Comparison of ENCODE assay signal across 8 mouse cellular contexts in genomic region chr14:25511967-25512366, GRCm38 (mm10). TPM values are rescaled to one million over a fixed set of nuclear protein-coding genes. Genes with fewer than 3 reads are reported as not detected.
A peak's percentile ranks its signal among the peaks of the same experiment; 100 is the strongest.
DNase-seq lines count a peak whose midpoint lies in the region; ATAC-seq and TF ChIP-seq lines count a peak whose summit lies in the region.

No protein-coding gene starts in this region.

- TF ChIP-seq CTCF in stomach, postnatal 0 days (IDR thresholded peaks at IDR 0.05; ENCODE audit: low read depth) = no peak

- 0 out of 2 replicates have a peak overlapping the region, but pooled peaks have one; percentile 28 for H3K9ac ChIP-seq in heart, embryonic 11.5 days (ENCODE audit: low read depth, low read length)
- H3K9ac ChIP-seq in neural tube, embryonic 11.5 days (ENCODE audit: low read length) = 0 out of 2 replicates have a peak overlapping the region, but pooled peaks have one; percentile 1
- no peak overlapping the region for H3K9ac ChIP-seq in limb, embryonic 13.5 days
- H3K9ac ChIP-seq in stomach, postnatal 0 days (ENCODE audit: low read length) = no peak overlapping the region; the same call in 1 of the 2 replicates

- intact Hi-C loops in heart, postnatal 10 days (cut with DNase I) = no loop called here

- no peaks in the 10 kb centered on the region for H3K9me3 ChIP-seq in heart, embryonic 11.5 days (replicated peaks; ENCODE audit: control insufficient read depth, low read length)
- no peaks in the 10 kb centered on the region for H3K9me3 ChIP-seq in neural tube, embryonic 11.5 days (ENCODE audit: control insufficient read depth, low read length)
- no peaks in the 10 kb centered on the region for H3K9me3 ChIP-seq in limb, embryonic 13.5 days
- no peaks in the 10 kb centered on the region for H3K9me3 ChIP-seq in stomach, postnatal 0 days (ENCODE audit: control insufficient read depth, low read length)

- no peak for TF ChIP-seq EP300 in stomach, postnatal 0 days (optimal IDR thresholded peaks at IDR 0.05)

- WGBS in heart, embryonic 11.5 days (ENCODE audit: insufficient replicate concordance) = 26% methylated on average over 5 of the region's 5 CpGs
- whole genome bisulfite sequencing in neural tube, embryonic 11.5 days = 20% methylated on average over 5 of the region's 5 CpGs
- WGBS in limb, embryonic 13.5 days = 35% methylated on average over 5 of the region's 5 CpGs
- 31% methylated on average over 5 of the region's 5 CpGs for WGBS in stomach, postnatal 0 days

- DNase-seq in heart, postnatal 10 days = no peak
- no peak for DNase-seq in neural tube, embryonic 11.5 days (ENCODE audit: low spot score)
- DNase-seq in neural tube, embryonic 10.5 days (ENCODE audit: extremely low spot score, low spot score) = no peak
- no peak for DNase-seq in stomach, postnatal 0 days (ENCODE audit: low spot score)
- DNase-seq in spleen, postnatal 36 days (ENCODE audit: low spot score in 2 of 2) = no peak
- no peak for DNase-seq in left cerebral cortex, adult 8-10 months (ENCODE audit: low spot score in 2 of 2)

- H3K4me1 ChIP-seq in heart, embryonic 11.5 days (ENCODE audit: control insufficient read depth, insufficient read depth, low read length) = peaks cover 96% of the 10 kb centered on the region
- peaks cover 40% of the 10 kb centered on the region for H3K4me1 ChIP-seq in neural tube, embryonic 11.5 days (ENCODE audit: control insufficient read depth, insufficient read depth, low read length)
- H3K4me1 ChIP-seq in limb, embryonic 13.5 days = peaks cover 84% of the 10 kb centered on the region
- H3K4me1 ChIP-seq in stomach, postnatal 0 days (replicated peaks; ENCODE audit: control insufficient read depth, insufficient read depth) = peaks cover 17% of the 10 kb centered on the region

- H3K27ac ChIP-seq in heart, embryonic 11.5 days (ENCODE audit: low read depth, low read length) = 0 out of 2 replicates have a peak overlapping the region, but pooled peaks have one; percentile 35
- peak overlapping the region; percentile 65 for H3K27ac ChIP-seq in neural tube, embryonic 11.5 days (ENCODE audit: low read depth, low read length)
- H3K27ac ChIP-seq in limb, embryonic 13.5 days = peak overlapping the region; percentile 34; the same call in 1 of the 2 replicates
- H3K27ac ChIP-seq in stomach, postnatal 0 days (replicated peaks) = peak overlapping the region; percentile 30; the same call in 1 of the 2 replicates

- ATAC-seq in heart, embryonic 11.5 days (replicated peaks; ENCODE audit: insufficient number of reproducible peaks, low FRiP score, low TSS enrichment) = no peak
- no peak for ATAC-seq in neural tube, embryonic 11.5 days (ENCODE audit: insufficient read depth, low FRiP score, low TSS enrichment)
- no peak for ATAC-seq in limb, embryonic 13.5 days (ENCODE audit: low FRiP score, low read depth)
- no peak for ATAC-seq in stomach, postnatal 0 days (ENCODE audit: low FRiP score, low TSS enrichment)

- H3K4me2 ChIP-seq in heart, embryonic 11.5 days = no peak overlapping the region
- no peak overlapping the region for H3K4me2 ChIP-seq in neural tube, embryonic 11.5 days (ENCODE audit: low read depth)
- no peak overlapping the region for H3K4me2 ChIP-seq in limb, embryonic 13.5 days (replicated peaks)
- H3K4me2 ChIP-seq in stomach, postnatal 0 days (replicated peaks; ENCODE audit: low read depth) = no peak overlapping the region

- no peaks in the 10 kb centered on the region for H3K27me3 ChIP-seq in heart, embryonic 11.5 days (ENCODE audit: control insufficient read depth, insufficient read depth, low read length)
- no peaks in the 10 kb centered on the region for H3K27me3 ChIP-seq in neural tube, embryonic 11.5 days (ENCODE audit: control insufficient read depth, insufficient read depth, low read length)
- no peaks in the 10 kb centered on the region for H3K27me3 ChIP-seq in limb, embryonic 13.5 days
- no peaks in the 10 kb centered on the region for H3K27me3 ChIP-seq in stomach, postnatal 0 days (ENCODE audit: control insufficient read depth, insufficient read depth, low read length)

- no peak overlapping the region for H3K4me3 ChIP-seq in heart, embryonic 11.5 days (ENCODE audit: low read depth, low read length)
- H3K4me3 ChIP-seq in neural tube, embryonic 11.5 days (ENCODE audit: low read depth, low read length) = no peak overlapping the region
- H3K4me3 ChIP-seq in limb, embryonic 13.5 days = no peak overlapping the region
- H3K4me3 ChIP-seq in stomach, postnatal 0 days (ENCODE audit: low read depth, low read length) = no peak overlapping the region

- no peaks in the 10 kb centered on the region for H3K36me3 ChIP-seq in heart, embryonic 11.5 days (ENCODE audit: control insufficient read depth, insufficient read depth, low read length)
- no peaks in the 10 kb centered on the region for H3K36me3 ChIP-seq in neural tube, embryonic 11.5 days (ENCODE audit: control insufficient read depth, insufficient read depth, low read length)
- H3K36me3 ChIP-seq in limb, embryonic 13.5 days = peaks cover 62% of the 10 kb centered on the region
- peaks cover 10% of the 10 kb centered on the region; the same call in 1 of the 2 replicates for H3K36me3 ChIP-seq in stomach, postnatal 0 days (ENCODE audit: control insufficient read depth, insufficient read depth, low read length)

RNA-seq across cellular contexts. Expression of gene Zmiz1, which starts 53.0 kb away (rescaled TPM):
- polyA plus RNA-seq in heart, embryonic 11.5 days (2014; fragmentation: Nextera tagmentation; extraction: Ambion mirVana) = 34.9 and 36.2 TPM in 2 replicates
- 10 to 100 TPM; 70.9 to 72.0 TPM for total RNA-seq in heart, postnatal 10 days (2021)
- 57.4 and 60.2 TPM in 2 replicates for polyA plus RNA-seq in neural tube, embryonic 11.5 days (2014; fragmentation: Nextera tagmentation; extraction: Ambion mirVana)
- 66.7 and 68.6 TPM in 2 replicates for polyA plus RNA-seq in limb, embryonic 13.5 days (2015; fragmentation: Nextera tagmentation; extraction: Ambion mirVana)
- polyA plus RNA-seq in stomach, postnatal 0 days (2015; fragmentation: Nextera tagmentation; extraction: Ambion mirVana) = 13.0 and 13.8 TPM in 2 replicates
- total RNA-seq in left cerebral cortex, adult 8-10 months (2022) = 10 to 100 TPM; 90.1 to 94.2 (median 92.3) TPM

Comparison
In these comparisons a context has a peak if more than half of its experiments do, and no peak if none do; other contexts are left out.
1. H3K9ac ChIP-seq: peak in heart, embryonic 11.5 days (single experiment) and neural tube, embryonic 11.5 days (single experiment); none in limb, embryonic 13.5 days (single experiment) and stomach, postnatal 0 days (single experiment).
2. Peak in every context shown above with its lines, with median percentiles within 50 percentile points of each other: H3K27ac ChIP-seq.